Mouse (Mus musculus) v-Abl transformed pro-B cells (cell line): ENCODE data around the gene Tmem72.

Experiments
- in situ Hi-C, 2 experiments: fragments of 400-800 bp; cut with MboI; formaldehyde crosslinking; loops; one replicate each; pipeline ENCODE4 v1.15.1; 2025; ENCODE audit not compliant: unreplicated experiment in 2 of 2

Tmem72 gene

GRCm38 (mm10) chr6:116694346-116694745 is 22.4 kb downstream of the Tmem72 start:
- in situ Hi-C loops = loop anchor here (10.0 kb wide), 1 partner anchor 60 kb away; no protein-coding TSS in a partner anchor

GRCm38 (mm10) chr6:116693639-116694038 is 23.1 kb downstream of the Tmem72 start:
- in situ Hi-C loops = loop anchor here (10.0 kb wide), 1 partner anchor 59 kb away; no protein-coding TSS in a partner anchor

- in situ Hi-C loops = no loop called here
Measured at GRCm38 (mm10) chr6:116682317-116682716, 34.4 kb downstream of the Tmem72 start.

GRCm38 (mm10) chr6:116679563-116680288 is 37.0 kb downstream of the Tmem72 start:
- in situ Hi-C loops = loop anchor here in 1 of 2 experiments (10.0 kb wide), 1 partner anchor 1225 kb away; the partner anchor contains the start of gene Hnrnpf

- in situ Hi-C loops = loop anchor here in 1 of 2 experiments (10.0 kb wide), 1 partner anchor 1227 kb away; the partner anchor contains the start of gene Hnrnpf
Measured at GRCm38 (mm10) chr6:116677321-116677720, 39.4 kb downstream of the Tmem72 start.

- in situ Hi-C loops = loop anchor here in 1 of 2 experiments (10.0 kb wide), 1 partner anchor 1228 kb away; the partner anchor contains the start of gene Hnrnpf
Measured at GRCm38 (mm10) chr6:116676355-116676913, 40.3 kb downstream of the Tmem72 start.

- in situ Hi-C loops = loop anchor here in 1 of 2 experiments (10.0 kb wide), 1 partner anchor 1230 kb away; the partner anchor contains the start of gene Hnrnpf
Measured at GRCm38 (mm10) chr6:116674283-116674886, 42.3 kb downstream of the Tmem72 start.

GRCm38 (mm10) chr6:116673471-116674282 is 43.0 kb downstream of the Tmem72 start, which contains the start of gene Rassf4:
Gene Rassf4 (minus strand): TSS chr6:116673952.
- in situ Hi-C loops = loop anchor here in 1 of 2 experiments (10.0 kb wide), 1 partner anchor 1231 kb away; the partner anchor contains the start of gene Hnrnpf

- in situ Hi-C loops = loop anchor here in 1 of 2 experiments (10.0 kb wide), 1 partner anchor 1232 kb away; the partner anchor contains the start of gene Hnrnpf
Measured at GRCm38 (mm10) chr6:116672349-116672748, 44.4 kb downstream of the Tmem72 start.

- in situ Hi-C loops = loop anchor here in 1 of 2 experiments (10.0 kb wide), 1 partner anchor 1233 kb away; the partner anchor contains the start of gene Hnrnpf
Measured at GRCm38 (mm10) chr6:116671768-116672167, 44.9 kb downstream of the Tmem72 start.

GRCm38 (mm10) chr6:116671031-116671430 is 45.7 kb downstream of the Tmem72 start:
- in situ Hi-C loops = loop anchor here in 1 of 2 experiments (10.0 kb wide), 1 partner anchor 1234 kb away; the partner anchor contains the start of gene Hnrnpf

- in situ Hi-C loops = loop anchor here in 1 of 2 experiments (10.0 kb wide), 1 partner anchor 1235 kb away; the partner anchor contains the start of gene Hnrnpf
Measured at GRCm38 (mm10) chr6:116670144-116670543, 46.6 kb downstream of the Tmem72 start.

- in situ Hi-C loops = no loop called here
Measured at GRCm38 (mm10) chr6:116668682-116669470, 47.8 kb downstream of the Tmem72 start.

- in situ Hi-C loops = no loop called here
Measured at GRCm38 (mm10) chr6:116667382-116667781, 49.3 kb downstream of the Tmem72 start.

GRCm38 (mm10) chr6:116666892-116667291 is 49.8 kb downstream of the Tmem72 start:
- in situ Hi-C loops = no loop called here

GRCm38 (mm10) chr6:116666085-116666750 is 50.5 kb downstream of the Tmem72 start:
- in situ Hi-C loops = no loop called here

GRCm38 (mm10) chr6:116664830-116665229 is 51.9 kb downstream of the Tmem72 start:
- in situ Hi-C loops = no loop called here

- in situ Hi-C loops = no loop called here
Measured at GRCm38 (mm10) chr6:116664031-116664430, 52.7 kb downstream of the Tmem72 start.
